Mouse (Mus musculus) CD4-positive naive resting alpha-beta T cell, adult 57 days (primary cell): ENCODE measurements around the gene Dlx5. TPM values are rescaled to one million over a fixed set of nuclear protein-coding genes. Genes with fewer than 3 reads are reported as not detected.

ENCODE experiments used
- total RNA-seq: library from RNA; stranded (reverse); gene quantifications from one replicate; pipeline ENCODE4 v1.2.4, GENCODE M21; 2023

Gene Dlx5
- total RNA-seq, result not detected

DNA sequence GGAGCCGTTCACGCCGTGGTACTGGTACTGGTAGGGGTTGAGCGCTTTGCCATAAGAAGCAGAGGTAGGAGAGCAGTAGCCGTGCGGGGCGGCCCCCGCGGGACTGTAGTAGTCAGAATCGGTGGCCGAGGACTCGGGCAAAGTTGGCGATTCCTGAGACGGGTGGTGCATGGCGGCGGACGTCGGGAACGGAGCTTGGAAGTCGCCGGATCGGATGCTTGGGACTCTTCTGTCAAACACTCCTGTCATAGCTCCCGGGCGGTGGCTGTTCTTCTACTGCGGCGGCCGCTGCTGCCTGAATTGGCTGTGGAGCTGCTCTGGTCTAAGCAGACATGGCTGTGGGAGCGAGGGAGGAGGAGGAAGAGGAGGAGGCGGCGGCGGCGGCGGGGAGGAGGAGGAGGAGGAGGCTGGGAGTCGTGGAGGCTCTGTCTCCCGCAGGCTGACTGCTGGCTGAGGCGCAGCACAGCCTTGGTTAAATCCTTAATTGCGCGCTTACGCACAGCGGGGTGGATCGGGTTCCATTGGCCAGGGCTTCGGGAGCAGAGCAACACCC, at the start of gene Dlx5:
TSS of gene Dlx5 (minus strand) at position 448 of the 553 bp plus-strand sequence.

DNA sequence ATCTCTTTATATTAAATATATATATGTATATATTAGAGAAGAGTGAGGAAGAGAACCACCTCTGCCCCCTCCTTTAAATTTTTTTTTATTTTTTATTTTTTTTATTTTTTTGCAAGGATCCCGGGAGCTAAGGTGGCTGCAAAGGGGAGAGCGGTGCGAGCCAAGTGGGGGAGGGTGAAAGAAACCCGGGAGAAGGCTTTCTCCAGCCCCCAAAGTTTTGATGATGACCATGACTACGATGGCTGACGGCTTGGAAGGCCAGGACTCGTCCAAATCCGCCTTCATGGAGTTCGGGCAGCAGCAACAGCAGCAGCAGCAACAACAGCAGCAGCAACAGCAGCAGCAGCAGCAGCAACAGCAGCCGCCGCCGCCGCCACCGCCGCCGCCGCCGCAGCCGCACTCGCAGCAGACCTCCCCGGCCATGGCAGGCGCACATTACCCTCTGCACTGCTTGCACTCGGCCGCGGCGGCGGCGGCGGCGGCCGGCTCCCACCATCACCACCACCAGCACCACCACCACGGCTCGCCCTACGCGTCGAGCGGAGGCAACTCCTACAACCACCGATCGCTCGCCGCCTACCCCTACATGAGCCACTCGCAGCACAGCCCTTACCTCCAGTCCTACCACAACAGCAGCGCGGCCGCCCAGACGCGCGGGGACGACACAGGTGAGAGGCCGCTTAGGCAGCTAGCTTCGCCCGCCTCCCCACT, 18.6 kb downstream of the Dlx5 start, which contains the start of gene Dlx6:
TSS of gene Dlx6 (plus strand) at position 175 of the 711 bp plus-strand sequence.

Other genes with a start within 250 kb of the Dlx5 start
- gene Dlx6, start 18.8 kb downstream of the Dlx5 start, total RNA-seq, result not detected
- gene Sdhaf3, start 73.9 kb upstream of the Dlx5 start, total RNA-seq, result 2.4 TPM